Mouse (Mus musculus) intestine, embryonic 15.5 days (tissue): Measurements from ENCODE around the gene Gm3448. TPM values are rescaled to one million over a fixed set of nuclear protein-coding genes. Genes with fewer than 3 reads are reported as not detected.
"Not testable (repeated sequence)": the region's sequence is repeated elsewhere in the genome, so short reads cannot be mapped to it uniquely, and the experiment has no call there.

Experiments used
- ATAC-seq: fragments of 200-750 bp; cut with Nextera tagmentation; 2 replicates; pipeline ENCODE4 v1.8.0; 2017; ENCODE audit warnings: moderate TSS enrichment, moderate library complexity
- H3K27ac ChIP-seq: fragments of 300-500 bp; sonication (generic); 2 replicates; pipeline ENCODE4 v1.5.1; 2015; ENCODE audit warnings: mild to moderate bottlenecking, inconsistent platforms
- H3K27me3 ChIP-seq: fragments of 300-500 bp; sonication (generic); replicated peaks from 2 replicates; pipeline ENCODE4 v1.6.1; 2015; ENCODE audit warnings: inconsistent platforms
- H3K36me3 ChIP-seq: fragments of 300-500 bp; sonication (generic); 2 replicates; pipeline ENCODE4 v1.6.1; 2015; ENCODE audit warnings: inconsistent platforms
- H3K4me1 ChIP-seq: fragments of 300-500 bp; sonication (generic); replicated peaks from 2 replicates; pipeline ENCODE4 v1.6.1; 2015; ENCODE audit warnings: inconsistent platforms
- H3K4me2 ChIP-seq: fragments of 300-500 bp; sonication (generic); replicated peaks from 2 replicates; pipeline ENCODE4 v1.6.1; 2015; ENCODE audit warnings: mild to moderate bottlenecking, inconsistent platforms
- H3K4me3 ChIP-seq: fragments of 300-500 bp; sonication (generic); replicated peaks from 2 replicates; pipeline ENCODE4 v1.5.1; 2015; ENCODE audit warnings: inconsistent platforms
- H3K9ac ChIP-seq: fragments of 300-500 bp; sonication (generic); 2 replicates; pipeline ENCODE4 v1.6.1; 2015; ENCODE audit warnings: inconsistent platforms
- H3K9me3 ChIP-seq: fragments of 300-500 bp; sonication (generic); 2 replicates; pipeline ENCODE4 v1.6.1; 2016; ENCODE audit warnings: inconsistent platforms
- WGBS: fragments of 180-500 bp; shearing (Covaris S2); methylation state at CpG from one replicate; pipeline ENCODE4 v1.1.7; 2015; 5-methylcytosine and 5-hydroxymethylcytosine counted together
- polyA plus RNA-seq: library from polyadenylated mRNA; unstranded; fragments of >200 nt; fragmentation: Nextera tagmentation; extraction: Ambion mirVana; gene quantifications from 2 replicates; pipeline ENCODE4 v1.2.1, GENCODE M21; 2015

Gene Gm3448
- polyA plus RNA-seq, 1 experiment from 2014 or later: 4.3 TPM

DNA sequence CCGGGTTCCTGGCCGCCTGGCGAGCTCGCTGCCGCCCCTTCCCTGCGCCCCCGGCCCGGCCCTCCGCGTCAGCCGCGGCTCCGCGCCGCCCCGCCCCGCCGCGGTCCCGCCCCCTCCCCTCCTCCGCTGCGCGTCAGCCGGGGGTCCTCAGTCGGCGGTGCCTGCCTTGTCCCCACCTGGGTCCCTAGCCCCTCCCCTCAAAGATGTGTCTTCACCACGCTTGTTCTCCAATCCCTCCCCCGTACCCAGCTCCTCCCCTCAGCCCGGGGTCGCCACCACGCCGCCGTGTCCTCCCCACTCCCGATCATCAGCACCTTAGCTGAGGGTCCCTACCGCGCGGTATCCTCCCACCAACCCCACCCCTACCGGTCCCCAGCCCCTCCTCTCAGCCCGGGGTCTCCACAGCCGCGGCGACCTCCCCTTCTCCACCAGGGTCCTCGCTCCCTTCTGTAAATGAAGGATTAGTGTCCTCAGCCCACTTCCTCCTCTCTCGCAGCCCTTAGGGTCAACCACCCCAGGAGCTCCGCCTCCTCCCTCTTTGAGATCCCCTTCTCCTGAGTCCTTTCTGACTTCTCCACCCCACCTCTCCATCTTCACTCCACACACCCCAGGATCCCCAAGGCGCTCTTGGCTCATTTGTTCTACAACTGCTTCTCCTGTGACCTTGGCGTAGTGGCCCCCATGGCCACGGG is 16.7 kb downstream of the Gm3448 start:
- H3K4me3 ChIP-seq, H3K9ac ChIP-seq, H3K9me3 ChIP-seq, H3K27me3 ChIP-seq, H3K4me1 ChIP-seq, H3K27ac ChIP-seq, H3K36me3 ChIP-seq, H3K4me2 ChIP-seq: not testable (repeated sequence)
- ATAC-seq: peak; percentile 85
- WGBS: no CpG with 5 or more reads among the region's 48 CpGs

DNA sequence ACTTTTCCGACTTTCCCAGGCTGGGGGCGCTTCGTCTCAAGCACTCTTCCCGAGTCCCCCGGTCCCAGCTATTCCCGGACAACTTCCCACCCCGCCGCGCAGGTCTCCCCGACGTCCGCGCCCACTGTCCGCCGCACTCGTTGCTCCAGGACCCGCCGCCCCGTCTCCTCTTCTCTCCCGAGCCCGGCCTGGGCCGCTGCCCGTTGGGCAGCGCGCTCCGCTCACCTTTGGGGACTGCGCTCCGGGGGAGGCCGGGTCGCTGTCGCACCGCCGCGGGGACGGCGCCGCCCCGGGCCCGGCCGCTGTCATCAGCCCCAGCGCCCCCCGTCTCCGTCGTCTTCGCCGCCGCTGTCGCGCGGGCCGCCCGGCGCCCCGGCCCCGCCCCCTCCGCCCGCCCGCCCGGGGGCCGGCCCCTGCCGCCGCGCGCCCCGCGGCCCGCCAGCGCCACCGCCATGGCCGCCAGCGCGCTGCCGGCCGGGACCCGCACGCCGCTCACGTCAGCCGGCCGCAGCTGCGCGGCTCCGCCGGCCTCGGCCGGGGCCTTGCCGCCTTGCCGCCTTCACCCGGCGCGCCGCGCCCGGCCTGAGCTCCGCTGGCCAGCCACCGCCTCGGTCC is 17.4 kb downstream of the Gm3448 start:
- not testable (repeated sequence) for H3K9ac ChIP-seq, H3K27ac ChIP-seq

DNA sequence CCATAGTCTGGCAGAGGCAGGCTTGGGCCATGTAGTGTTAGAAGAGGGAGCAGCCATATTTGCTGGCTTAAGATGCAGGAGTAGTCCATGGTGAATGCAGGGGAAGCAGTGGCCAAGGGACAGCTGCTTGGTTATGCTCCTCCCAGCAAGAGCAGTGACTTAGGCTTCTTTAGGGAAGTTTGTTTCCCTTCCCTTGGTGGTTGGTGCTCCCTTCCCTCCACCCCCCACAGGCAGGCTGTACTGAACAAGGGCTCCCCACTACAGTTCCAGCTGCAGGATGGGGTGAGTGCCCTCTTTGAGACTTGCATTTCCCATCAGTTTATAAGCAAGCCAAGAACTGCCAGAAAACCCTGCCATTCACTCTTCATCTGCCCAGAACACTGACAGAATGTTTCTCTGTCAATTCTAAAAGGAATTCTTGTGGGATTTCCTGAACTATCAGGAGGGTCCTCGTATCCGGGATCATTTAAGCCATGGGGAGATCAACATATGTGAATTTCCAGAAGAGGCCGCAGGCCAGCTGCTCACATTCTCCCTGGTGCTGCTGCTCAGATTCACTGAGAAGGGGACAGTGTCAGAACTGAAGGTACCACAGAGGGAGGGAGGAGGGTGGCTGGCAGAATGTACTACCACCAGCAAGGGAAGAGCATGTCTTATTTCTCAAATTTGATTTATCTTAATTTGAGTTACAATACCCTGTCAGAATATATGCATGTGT is 19.7 kb downstream of the Gm3448 start:
- ATAC-seq, H3K4me1 ChIP-seq, H3K27ac ChIP-seq, H3K4me2 ChIP-seq, H3K4me3 ChIP-seq, H3K9ac ChIP-seq, H3K9me3 ChIP-seq, H3K36me3 ChIP-seq, H3K27me3 ChIP-seq: not testable (repeated sequence)
- 90% methylated on average over 3 of the region's 3 CpGs for WGBS

More for the DNA sequence above, 17.4 kb downstream of the Gm3448 start:
- H3K9me3 ChIP-seq, H3K4me2 ChIP-seq, H3K4me3 ChIP-seq, H3K27me3 ChIP-seq, H3K4me1 ChIP-seq, H3K36me3 ChIP-seq: not testable (repeated sequence)
- ATAC-seq: peak; percentile 89
- WGBS: no CpG with 5 or more reads among the region's 97 CpGs

DNA sequence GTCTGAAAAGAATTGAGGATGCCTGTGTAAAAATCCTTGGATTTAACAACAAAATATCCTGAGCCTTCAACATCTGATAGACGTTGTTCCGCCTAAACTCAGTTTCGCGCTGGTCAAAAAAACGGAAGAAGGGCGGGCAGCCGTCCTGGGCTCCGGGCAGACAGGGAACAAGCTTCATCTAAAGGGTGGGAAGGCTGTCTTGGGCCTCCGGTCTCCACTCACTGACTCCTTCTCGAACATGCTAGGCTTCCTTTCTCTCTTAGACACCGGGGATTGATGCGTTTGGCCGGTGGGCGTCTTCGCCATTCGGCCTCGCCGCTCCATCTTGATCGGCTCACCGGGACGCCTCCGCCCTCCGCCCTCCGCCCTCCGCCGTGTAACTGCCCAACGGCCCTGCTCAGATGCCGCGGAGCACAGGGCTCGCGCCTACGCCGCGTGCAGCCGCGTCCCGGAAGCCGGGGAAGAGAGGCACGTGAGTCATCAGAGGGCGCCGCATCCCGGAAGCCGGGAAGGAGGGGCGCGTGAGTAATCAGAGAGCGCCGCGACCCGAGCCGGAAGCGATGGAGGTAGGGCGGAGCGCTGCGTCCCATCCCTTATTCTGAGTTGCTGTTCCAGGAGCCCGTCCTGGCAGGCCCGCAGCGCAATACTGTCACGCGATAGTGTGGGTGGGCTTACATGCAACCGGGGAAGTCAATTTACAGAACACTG is 31.5 kb downstream of the Gm3448 start, which contains the start of gene Gm3435:
Gene Gm3435, plus strand, starts transcription at position 471 of the 708 bp plus-strand sequence.
- ATAC-seq: peak; percentile 99
- not testable (repeated sequence) for H3K9me3 ChIP-seq, H3K4me2 ChIP-seq, H3K4me1 ChIP-seq, H3K4me3 ChIP-seq, H3K27me3 ChIP-seq, H3K36me3 ChIP-seq, H3K9ac ChIP-seq, H3K27ac ChIP-seq
- WGBS: no CpG with 5 or more reads among the region's 60 CpGs

DNA sequence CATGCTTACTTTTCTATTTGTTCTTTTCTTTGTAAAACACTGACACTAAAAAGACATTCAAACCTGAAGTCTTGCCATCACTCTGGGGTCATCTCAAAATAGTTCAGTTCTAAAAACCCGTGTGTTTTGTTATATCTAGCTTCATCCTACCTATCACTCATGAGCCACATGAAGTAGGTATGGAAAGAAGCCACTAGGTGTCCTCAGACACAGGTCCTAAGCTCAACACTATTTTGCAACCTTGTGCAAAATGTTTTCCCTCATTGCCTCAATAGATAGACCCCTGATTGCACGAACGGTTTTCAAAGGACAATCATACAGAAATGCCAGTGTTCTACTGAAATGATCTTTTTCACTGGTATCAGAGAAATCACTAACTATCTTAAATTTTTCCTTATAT is 32.2 kb downstream of the Gm3448 start:
- H3K36me3 ChIP-seq, H3K27me3 ChIP-seq, H3K9ac ChIP-seq, H3K27ac ChIP-seq, H3K4me2 ChIP-seq, H3K4me3 ChIP-seq, H3K4me1 ChIP-seq, H3K9me3 ChIP-seq: not testable (repeated sequence)
- no CpG with 5 or more reads among the region's 3 CpGs for WGBS
- ATAC-seq: peak; percentile 39; the same call in 1 of the 2 replicates

DNA sequence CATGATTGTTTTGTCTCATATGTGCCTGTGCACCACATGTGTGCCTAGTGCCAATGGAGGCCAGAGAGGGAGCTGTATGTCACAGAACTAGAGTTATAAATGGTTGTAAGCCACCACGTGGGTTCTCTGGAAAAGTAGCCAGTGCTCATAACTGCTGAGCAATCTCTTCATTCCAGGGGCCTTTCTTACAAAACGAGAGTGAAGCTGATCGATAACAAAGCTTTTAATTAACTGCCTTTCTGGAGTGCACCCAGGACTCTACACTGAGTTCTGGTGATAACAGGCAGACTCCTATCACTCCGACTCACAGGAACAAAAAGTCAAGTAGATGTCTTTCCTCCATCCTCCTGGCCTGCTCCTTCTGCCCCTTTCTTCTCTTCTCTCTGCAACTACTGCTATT is 41.3 kb downstream of the Gm3448 start:
- not testable (repeated sequence) for H3K27me3 ChIP-seq, ATAC-seq, H3K4me1 ChIP-seq, H3K27ac ChIP-seq, H3K9ac ChIP-seq, H3K9me3 ChIP-seq, H3K4me3 ChIP-seq, H3K36me3 ChIP-seq, H3K4me2 ChIP-seq
- no CpG with 5 or more reads among the region's 4 CpGs for WGBS

DNA sequence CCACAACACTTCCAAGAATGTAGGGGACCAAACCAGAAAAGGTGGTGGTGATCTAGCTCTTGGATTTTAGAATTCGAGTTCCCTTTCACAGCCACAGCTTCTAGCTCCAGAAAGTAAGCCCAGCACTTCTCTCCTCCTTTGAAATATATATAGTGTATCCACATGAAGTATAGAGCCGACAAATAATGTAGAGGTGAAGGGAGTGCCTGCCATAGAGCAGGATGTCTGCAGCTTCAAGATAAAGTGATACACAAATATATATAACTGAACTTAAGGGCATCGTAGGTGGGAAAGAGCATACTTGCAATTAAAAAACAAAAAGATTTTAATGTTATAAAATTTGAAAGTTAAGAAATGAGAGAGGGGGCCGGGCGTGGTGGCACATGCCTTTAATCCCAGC is 47.2 kb downstream of the Gm3448 start:
- not testable (repeated sequence) for ATAC-seq, H3K4me1 ChIP-seq, H3K9ac ChIP-seq, H3K27ac ChIP-seq, H3K4me3 ChIP-seq, H3K4me2 ChIP-seq, H3K27me3 ChIP-seq, H3K9me3 ChIP-seq, H3K36me3 ChIP-seq
- no CpG with 5 or more reads among the region's 5 CpGs for WGBS

DNA sequence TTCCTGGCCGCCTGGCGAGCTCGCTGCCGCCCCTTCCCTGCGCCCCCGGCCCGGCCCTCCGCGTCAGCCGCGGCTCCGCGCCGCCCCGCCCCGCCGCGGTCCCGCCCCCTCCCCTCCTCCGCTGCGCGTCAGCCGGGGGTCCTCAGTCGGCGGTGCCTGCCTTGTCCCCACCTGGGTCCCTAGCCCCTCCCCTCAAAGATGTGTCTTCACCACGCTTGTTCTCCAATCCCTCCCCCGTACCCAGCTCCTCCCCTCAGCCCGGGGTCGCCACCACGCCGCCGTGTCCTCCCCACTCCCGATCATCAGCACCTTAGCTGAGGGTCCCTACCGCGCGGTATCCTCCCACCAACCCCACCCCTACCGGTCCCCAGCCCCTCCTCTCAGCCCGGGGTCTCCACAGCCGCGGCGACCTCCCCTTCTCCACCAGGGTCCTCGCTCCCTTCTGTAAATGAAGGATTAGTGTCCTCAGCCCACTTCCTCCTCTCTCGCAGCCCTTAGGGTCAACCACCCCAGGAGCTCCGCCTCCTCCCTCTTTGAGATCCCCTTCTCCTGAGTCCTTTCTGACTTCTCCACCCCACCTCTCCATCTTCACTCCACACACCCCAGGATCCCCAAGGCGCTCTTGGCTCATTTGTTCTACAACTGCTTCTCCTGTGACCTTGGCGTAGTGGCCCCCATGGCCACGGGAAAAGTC is 48.1 kb downstream of the Gm3448 start:
- not testable (repeated sequence) for H3K9me3 ChIP-seq, H3K27ac ChIP-seq, H3K27me3 ChIP-seq, H3K4me1 ChIP-seq, H3K4me3 ChIP-seq, H3K9ac ChIP-seq, H3K36me3 ChIP-seq, H3K4me2 ChIP-seq
- WGBS: no CpG with 5 or more reads among the region's 47 CpGs
- ATAC-seq: peak; percentile 87

DNA sequence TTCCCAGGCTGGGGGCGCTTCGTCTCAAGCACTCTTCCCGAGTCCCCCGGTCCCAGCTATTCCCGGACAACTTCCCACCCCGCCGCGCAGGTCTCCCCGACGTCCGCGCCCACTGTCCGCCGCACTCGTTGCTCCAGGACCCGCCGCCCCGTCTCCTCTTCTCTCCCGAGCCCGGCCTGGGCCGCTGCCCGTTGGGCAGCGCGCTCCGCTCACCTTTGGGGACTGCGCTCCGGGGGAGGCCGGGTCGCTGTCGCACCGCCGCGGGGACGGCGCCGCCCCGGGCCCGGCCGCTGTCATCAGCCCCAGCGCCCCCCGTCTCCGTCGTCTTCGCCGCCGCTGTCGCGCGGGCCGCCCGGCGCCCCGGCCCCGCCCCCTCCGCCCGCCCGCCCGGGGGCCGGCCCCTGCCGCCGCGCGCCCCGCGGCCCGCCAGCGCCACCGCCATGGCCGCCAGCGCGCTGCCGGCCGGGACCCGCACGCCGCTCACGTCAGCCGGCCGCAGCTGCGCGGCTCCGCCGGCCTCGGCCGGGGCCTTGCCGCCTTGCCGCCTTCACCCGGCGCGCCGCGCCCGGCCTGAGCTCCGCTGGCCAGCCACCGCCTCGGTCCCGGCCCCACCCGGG is 48.7 kb downstream of the Gm3448 start:
- H3K9ac ChIP-seq, H3K27me3 ChIP-seq, H3K4me2 ChIP-seq, H3K27ac ChIP-seq, H3K36me3 ChIP-seq, H3K4me1 ChIP-seq, H3K4me3 ChIP-seq, H3K9me3 ChIP-seq: not testable (repeated sequence)
- no CpG with 5 or more reads among the region's 98 CpGs for WGBS
- ATAC-seq: peak; percentile 90

DNA sequence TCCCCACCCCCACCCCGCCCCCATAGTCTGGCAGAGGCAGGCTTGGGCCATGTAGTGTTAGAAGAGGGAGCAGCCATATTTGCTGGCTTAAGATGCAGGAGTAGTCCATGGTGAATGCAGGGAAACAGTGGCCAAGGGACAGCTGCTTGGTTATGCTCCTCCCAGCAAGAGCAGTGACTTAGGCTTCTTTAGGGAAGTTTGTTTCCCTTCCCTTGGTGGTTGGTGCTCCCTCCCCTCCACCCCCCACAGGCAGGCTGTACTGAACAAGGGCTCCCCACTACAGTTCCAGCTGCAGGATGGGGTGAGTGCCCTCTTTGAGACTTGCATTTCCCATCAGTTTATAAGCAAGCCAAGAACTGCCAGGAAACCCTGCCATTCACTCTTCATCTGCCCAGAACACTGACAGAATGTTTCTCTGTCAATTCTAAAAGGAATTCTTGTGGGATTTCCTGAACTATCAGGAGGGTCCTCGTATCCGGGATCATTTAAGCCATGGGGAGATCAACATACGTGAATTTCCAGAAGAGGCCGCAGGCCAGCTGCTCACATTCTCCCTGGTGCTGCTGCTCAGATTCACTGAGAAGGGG is 51.1 kb downstream of the Gm3448 start:
- H3K9ac ChIP-seq, H3K27me3 ChIP-seq, H3K4me3 ChIP-seq, H3K4me1 ChIP-seq, H3K4me2 ChIP-seq, H3K9me3 ChIP-seq, H3K36me3 ChIP-seq, ATAC-seq, H3K27ac ChIP-seq: not testable (repeated sequence)
- 86% methylated on average over 4 of the region's 5 CpGs for WGBS

DNA sequence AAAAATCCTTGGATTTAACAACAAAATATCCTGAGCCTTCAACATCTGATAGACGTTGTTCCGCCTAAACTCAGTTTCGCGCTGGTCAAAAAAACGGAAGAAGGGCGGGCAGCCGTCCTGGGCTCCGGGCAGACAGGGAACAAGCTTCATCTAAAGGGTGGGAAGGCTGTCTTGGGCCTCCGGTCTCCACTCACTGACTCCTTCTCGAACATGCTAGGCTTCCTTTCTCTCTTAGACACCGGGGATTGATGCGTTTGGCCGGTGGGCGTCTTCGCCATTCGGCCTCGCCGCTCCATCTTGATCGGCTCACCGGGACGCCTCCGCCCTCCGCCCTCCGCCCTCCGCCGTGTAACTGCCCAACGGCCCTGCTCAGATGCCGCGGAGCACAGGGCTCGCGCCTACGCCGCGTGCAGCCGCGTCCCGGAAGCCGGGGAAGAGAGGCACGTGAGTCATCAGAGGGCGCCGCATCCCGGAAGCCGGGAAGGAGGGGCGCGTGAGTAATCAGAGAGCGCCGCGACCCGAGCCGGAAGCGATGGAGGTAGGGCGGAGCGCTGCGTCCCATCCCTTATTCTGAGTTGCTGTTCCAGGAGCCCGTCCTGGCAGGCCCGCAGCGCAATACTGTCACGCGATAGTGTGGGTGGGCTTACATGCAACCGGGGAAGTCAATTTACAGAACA is 62.8 kb downstream of the Gm3448 start, which contains the start of the genes 9030025P20Rik and Gm3417:
Gene 9030025P20Rik, plus strand, starts transcription at position 107 of the 677 bp plus-strand sequence.
Gene Gm3417, minus strand, starts transcription at position 429 of the 677 bp plus-strand sequence.
- not testable (repeated sequence) for H3K27me3 ChIP-seq, H3K4me3 ChIP-seq, H3K4me2 ChIP-seq, H3K4me1 ChIP-seq, H3K36me3 ChIP-seq, H3K9ac ChIP-seq, H3K27ac ChIP-seq, H3K9me3 ChIP-seq
- no CpG with 5 or more reads among the region's 60 CpGs for WGBS
- peak; percentile 99 for ATAC-seq
